Mouse (Mus musculus) spleen, adult 18-20 months (tissue): ENCODE results near the gene Dop1b.
"Not testable (repeated sequence)": the region's sequence is repeated elsewhere in the genome, so short reads cannot be mapped to it uniquely, and the experiment has no call there.

Experiments
- DNase-seq, 2 experiments: peaks; one replicate each; pipeline ENCODE4 v3.0.0; 2022; ENCODE audit warnings: mixed read lengths in 2 of 2

Dop1b gene

DNA sequence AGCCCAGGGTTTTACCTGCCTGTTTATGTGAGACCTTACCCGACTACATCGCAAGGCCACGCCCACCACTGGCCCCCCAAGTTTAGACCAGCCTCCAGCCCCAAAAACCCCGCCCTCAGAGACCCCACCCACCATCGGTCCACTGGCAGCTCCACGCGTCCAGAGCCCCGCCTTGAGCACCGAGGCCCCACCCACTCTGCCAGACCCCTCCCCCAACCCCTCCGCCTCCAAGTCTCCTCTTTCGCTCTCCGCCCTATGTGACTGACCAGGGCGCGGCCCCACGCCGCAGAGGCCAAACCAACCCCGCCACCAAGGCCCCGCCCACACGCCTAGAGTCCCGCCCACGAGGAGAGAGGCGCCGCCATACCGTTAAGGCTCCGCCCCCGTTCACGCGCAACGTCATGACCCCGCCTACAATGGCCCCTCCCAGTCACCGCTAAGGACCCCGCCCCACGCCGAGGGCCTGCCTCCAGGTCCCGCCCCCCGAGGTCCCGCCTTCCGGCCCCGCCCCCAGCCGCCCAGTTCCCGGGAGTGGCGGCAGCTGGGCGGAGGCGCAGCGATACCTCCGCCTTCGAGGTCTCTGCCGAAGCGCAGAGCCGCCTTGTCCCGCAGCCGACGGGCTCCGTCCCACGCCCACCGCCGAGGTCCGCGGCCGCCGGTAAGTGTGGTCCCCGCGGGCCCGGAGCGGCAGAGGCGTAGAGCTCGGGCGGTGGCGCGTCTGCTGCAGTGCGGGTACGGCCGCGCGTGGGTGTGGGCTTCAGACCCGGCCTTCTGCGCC is at the start of gene Dop1b:
Gene Dop1b (plus strand): TSS at position 494 of the 778 bp plus-strand sequence.
- peak; percentile 98 to 100 for DNase-seq

DNA sequence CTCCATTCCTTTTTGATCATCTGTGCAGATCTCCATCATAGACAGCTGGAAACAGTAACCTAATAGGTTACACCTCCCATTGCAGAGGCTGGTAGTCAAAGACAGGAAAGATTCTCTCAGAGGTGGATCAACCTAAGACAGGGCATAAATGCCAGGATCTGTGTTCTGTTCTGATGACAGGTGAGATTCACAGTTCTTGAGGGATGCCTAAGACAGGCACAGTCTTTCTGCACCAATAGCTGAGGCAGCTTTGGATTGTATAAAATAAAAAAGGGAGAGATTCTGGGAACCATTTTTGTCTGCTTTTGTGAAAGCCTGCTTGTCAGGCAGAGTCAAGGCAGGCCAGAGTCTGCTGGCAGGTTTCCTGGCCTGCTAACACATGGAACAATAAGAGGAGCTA is 43.7 kb upstream of the Dop1b start:
- DNase-seq: no peak

DNA sequence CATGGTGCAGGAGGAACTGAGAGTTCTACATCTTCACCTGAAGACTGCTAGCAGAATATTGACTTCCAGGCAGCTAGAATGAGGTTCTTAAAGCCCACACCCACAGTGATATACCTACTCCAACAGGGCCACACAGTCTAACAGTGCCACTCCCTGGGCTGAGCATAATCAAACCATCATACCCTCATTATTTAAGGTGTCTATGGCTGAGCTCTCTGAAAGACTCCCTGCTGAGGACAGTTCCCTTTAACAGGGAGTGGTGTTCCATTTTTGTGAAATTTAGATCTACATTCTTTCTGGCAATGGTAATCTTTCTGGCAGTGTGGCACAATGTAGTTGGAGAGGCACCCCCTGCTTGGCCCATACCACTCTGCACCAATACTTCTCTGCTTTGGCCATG is 42.2 kb upstream of the Dop1b start:
- no peak for DNase-seq

DNA sequence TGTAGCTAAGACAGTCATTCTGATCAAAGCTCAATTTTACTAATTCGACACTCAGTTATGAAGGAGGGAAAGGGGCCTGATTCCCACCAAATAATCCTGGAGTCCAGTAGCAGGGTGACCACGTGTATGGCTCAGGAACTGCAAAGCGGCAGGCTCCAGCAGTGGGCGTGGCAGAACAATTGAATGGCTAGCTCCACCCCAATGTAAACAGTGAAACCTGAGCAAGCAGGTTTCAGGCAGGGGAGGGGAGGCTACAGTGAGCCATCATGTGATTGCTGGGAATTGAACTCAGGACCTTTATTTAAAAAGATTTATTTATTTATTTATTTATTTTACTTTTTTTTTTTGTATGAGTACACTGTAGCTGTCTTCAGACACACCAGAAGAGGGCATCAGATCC is 41.2 kb upstream of the Dop1b start:
- DNase-seq: not testable (repeated sequence)

DNA sequence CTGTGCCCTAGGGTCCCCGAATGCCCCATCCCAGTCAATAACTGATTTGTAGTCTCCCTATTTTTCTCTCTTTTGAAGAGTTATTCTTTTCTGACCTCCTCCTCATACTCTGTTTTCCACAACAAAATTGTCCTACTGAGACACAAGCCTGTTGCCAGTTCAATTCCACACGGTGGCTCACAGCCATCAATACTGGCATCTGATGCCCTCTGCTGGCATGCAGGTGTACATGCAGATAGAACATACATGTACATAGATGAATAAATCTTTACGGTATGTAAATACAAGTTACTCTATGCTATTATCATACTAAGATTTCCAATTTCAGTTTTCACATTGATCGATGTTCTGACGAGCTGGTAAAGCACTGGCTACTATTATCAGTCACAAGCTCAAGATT is 40.6 kb upstream of the Dop1b start:
- DNase-seq: no peak

DNA sequence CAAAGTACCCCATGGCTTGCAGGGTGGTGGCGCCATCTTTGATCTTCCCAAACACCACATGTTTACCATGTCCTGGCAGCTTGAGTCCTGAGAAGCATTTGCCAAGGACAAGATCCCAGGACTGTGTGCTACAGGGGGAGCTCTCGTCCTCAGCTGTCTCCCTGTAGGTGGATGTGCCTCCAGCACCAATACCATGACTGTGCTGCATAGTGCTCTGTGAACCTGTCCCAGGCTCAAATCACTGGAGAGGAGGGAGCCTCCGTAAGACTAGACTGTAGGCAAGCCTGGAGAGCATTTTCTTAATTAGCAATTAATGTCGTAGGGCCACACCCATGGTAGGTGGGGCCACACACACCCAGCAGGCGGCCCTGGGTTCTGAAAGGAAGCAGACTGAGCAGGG is 35.3 kb upstream of the Dop1b start:
- no peak for DNase-seq

DNA sequence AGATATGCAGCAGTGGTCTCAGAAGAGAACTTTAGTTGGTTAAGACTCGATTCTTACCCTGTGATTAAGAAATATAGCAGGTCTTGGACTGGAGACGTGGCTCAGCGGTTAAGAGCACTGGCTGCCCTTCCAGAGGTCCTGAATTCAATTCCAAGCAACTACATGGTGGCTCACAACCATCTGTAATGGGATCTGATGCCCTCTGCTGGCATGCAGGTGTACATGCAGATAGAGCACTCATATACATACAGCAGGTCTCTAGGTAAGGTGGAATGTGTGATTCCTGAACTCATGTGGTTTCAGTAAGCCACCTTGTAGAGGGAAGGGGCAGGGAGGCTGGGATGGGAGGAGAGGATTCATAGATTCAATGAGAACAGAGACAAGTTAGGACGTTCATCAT is 33.5 kb upstream of the Dop1b start:
- no peak for DNase-seq

DNA sequence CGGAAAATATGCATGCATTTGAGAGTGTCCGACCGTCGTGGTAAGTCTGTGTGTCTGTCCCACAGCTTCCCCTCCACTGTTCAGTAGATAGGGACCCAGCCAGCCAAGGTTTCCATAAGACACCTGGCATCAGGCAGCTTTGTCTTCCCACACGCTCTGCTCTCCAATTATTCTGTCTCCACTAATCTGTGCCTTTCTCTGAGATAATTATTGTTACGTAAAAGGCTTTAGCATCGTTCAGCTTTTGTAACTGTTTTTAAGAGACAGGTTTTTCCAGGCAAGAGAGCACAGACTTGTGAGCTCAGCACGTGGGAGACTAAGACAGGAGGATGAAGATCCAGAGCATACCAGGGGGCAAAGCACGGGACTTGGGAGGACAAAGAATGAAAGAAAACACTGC is 32.5 kb upstream of the Dop1b start:
- no peak for DNase-seq

DNA sequence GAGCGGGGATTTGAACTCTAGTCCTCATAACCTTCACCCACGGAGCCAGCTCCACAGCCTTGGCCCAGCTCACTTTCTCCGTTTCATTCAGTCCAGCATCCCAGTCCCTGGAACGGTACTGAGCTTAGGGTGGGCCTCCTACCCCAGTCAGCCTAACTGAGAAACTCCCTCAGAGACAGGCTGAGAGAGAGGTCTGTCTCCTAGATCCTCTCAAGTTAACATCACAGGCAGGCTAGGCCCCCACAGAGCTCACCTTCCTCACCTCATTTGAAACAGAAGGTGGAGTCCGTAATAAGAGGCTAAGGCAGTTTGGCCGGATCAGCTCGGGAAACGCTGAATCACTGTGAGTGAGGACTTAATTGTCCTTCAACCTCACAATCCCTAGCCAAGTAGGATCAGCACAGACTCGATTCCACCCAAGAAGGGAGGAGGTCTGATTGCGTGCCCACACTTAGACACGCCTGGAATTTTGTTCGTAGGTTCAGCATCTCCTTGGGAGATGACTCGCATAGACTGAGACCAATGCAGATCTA is 29.5 kb upstream of the Dop1b start:
- no peak for DNase-seq

DNA sequence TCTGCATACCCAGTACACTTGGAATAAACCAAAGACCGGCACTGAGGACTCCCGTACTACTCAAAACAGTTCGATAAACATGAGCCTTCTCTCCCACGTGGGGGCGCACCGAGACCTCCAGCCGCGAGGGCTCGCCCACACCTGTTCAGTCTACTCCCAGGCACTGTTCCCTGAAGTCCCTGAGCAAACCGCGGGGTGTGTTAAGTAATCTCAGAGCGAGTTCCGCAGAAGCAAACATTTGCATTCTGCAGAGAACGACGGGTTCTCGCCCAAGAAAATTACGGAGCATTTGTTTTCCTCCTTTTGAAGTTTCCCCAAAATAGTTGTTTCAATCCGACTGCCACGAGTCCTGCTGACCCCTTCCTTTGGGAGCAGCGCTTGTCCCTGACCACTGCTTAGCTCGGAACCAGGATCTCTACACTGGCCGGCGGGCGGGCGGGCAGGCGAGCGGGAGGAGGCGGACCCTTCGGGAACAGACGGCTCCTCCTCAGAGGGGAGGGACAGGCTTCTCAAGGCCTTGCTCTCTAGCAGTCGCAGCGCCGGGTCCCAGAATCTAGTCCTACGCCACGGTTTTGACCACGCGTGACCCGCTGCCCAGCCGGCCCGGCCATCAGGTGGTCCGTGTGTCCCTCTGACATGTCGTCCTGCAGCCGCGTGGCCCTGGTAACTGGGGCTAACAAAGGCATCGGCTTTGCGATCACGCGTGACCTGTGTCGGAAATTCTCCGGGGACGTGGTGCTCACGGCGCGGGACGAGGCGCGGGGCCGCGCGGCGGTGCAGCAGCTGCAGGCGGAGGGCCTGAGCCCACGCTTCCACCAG is 28.8 kb upstream of the Dop1b start, which contains the start of gene Cbr3:
Gene Cbr3 (plus strand): TSS at position 527 of the 819 bp plus-strand sequence.
- DNase-seq: peak; percentile 59 to 80

DNA sequence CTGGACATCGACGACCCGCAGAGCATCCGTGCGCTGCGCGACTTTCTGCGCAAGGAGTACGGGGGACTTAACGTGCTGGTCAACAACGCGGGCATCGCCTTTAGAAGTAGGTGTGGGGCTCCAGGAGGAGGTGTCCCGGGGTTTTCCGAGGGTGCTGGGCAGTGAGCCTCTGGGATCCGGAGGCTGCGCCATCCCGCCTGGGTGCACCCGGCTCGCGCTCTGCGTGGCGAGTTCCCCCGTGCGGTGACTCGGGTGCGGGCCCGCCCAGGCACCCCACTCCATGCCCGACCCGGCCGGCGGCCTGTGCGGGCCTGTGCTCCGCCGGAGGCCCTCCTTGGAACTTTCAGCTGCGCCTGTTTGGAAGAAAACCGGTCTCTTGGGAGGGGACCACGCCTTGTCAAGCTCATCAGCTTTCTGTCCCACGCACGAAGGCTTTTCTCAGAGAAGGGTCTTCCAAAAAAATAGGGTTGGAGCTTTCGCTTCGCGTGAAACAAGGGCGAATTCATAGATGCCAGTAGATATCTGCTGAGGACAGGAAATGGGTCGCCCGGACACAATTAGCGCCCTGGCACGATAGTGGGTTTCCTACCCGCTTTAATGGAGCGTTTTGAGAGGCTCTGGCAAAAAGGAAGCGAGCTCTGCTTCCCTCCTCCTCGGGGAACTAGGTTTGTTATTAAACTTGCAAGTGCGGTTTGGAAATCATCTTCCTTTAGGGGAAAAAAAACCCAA is 28.0 kb upstream of the Dop1b start:
- DNase-seq: peak in 1 of 2 experiments; percentile 26

DNA sequence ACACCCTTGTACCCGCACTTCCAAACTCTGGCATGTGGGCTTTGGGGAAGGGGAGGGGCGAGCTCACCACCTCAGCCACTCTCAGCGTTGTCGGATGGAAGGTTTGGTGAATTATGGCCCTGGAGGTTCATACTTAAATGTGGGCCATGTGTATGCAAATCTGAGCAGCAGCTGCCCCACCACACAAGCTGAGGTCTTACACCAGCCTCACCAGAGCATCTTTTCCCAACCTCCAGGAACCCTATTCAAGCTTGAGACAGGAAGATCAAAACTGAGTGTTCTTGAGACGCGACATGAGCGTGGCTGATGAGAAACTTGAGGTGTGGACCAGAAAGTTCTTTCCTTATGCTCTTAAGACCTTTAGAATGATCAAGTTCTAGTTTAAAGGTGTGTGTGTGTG is 27.3 kb upstream of the Dop1b start:
- DNase-seq: no peak

DNA sequence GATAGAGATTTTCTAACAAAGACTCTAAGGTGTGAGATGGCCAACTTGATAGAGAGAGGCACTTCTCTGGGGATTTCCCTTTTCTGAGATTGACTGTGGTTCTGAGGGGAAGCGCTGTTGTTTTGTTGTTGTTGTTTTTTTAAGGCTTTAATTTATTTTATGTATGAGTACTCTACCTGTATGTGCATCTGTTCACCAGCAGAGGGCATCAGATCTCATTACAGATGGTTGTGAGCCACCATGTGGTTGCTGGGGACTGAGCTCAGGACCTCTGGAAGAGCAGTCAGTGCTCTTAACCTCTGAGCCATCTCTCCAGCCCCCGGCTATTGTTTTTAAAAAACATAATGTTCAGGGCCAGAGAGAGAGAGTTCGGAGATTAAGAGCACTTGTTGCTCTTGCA is 25.9 kb upstream of the Dop1b start:
- not testable (repeated sequence) for DNase-seq

DNA sequence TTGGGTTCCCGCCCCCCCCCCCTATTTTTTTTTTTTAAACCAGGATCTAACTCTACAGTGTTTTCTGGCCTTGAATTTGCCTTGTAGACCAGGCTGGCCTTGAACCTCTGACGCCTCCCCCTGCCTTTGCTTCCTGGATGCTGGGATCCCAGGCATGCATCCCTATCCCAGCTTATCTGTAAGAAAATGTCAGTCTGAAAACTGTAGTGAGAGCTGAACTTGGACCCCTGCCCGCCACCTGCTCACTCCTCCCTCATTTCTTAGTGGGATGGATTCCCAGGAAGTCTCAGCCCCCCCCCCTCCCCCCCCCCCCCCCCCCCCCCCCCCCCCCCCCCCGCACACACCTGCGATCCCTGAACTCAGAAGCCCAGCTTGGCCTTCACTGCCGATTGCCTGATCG is 25.3 kb upstream of the Dop1b start:
- no peak for DNase-seq

DNA sequence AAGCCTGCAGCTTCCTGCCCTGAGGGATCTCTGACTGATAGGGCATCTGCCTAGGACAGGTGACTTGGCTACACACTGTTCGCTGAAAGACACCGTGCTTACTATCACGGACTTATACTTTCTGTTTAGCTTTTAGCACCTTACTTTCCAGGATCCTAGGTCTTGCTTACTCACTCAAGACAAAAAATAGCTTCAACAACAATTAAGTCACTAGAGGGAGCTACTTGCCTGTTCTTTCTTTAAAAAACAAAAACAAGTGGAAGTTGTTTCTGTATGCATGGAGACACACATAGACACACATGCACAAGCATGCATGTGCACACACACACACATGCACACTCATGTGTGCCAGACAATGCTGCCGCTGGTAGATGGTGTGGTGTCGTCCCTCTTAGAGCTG is 24.8 kb upstream of the Dop1b start:
- no peak for DNase-seq

DNA sequence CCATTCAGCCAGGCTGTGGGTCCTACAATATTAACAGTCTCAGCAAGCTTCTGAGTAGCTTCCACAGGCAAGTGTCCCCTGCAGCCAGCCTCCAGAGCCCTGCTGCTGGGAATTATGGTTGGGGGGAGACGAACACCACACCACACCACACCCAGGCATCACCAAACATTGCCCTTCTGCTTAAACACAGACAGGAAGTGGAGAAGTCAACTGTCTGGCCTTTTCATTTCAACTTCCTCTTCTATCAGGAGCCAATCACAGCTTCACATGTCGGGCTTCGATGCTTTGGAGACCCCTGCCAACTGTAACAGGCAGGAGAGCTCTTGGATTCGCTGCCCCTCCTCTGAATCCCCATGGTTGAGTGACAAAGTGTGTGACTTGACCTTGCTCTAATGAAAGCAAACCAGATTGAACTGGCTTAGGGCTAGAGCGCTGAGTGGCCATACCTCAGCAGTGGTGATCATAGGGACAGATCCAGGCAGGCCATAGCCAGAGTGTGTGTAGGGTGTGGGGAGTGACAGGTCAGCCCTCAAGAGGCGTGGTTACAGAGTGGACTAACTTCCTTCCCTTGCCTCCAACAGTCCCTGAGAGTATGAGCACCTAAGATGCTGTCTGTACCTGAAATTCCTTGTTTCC is 20.4 kb upstream of the Dop1b start:
- no peak for DNase-seq

DNA sequence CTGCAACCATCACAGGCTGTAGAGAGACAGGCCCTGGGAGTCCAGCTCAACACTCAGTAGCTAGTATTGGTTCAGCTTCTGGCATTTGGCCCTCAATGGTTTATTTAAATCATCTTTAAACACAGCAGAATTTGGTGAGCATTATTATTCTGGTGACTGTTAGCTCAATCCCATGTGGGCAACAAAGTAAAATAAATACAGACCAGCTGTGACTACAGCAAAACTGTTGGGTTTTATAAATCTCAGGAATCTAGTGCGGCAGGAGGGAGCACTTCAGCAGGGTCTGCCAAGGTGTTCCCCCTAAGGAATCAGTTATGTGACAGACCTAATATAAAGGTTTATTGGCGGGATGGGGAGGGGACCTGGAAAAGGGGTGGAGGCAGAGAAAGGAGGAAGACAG is 19.0 kb upstream of the Dop1b start:
- no peak for DNase-seq

DNA sequence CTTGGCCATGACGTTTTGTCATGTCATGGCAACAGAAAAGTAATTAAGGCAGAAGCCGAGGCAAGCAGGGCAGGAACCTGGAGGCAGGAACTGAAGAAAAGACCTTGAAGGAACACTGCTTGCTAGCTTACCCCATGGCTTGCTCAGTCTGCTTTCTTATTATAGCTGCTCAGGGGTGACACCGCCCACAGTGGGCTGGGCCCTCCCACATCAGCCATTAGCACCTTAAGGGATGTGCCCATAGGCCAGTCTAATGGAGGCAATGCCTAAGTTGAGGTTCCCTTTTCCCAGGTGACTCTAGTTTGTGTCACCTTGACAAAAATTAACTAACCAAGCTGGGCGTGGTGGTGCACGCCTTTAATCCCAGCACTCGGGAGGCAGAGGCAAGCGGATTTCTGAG is 4.6 kb upstream of the Dop1b start:
- no peak for DNase-seq

DNA sequence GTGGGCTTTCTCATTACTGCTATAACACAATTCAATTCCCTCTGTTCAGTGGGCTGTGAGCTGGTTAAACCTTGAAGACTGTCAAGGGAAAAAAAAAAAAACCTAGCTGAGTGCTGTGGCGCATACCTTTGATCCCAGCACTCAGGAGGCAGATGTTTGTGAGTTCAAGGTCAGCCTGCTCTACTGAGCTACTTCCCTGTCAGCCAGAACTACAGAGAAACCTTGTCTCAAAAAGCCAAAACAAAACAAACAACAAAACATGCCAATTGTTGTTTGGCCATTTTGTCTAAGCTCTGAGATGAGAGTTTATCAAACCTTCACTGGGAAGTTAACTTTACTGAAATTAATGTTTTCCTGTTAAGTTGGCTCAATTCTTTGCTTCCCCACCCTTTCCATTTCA is 2.5 kb upstream of the Dop1b start:
- DNase-seq: no peak

DNA sequence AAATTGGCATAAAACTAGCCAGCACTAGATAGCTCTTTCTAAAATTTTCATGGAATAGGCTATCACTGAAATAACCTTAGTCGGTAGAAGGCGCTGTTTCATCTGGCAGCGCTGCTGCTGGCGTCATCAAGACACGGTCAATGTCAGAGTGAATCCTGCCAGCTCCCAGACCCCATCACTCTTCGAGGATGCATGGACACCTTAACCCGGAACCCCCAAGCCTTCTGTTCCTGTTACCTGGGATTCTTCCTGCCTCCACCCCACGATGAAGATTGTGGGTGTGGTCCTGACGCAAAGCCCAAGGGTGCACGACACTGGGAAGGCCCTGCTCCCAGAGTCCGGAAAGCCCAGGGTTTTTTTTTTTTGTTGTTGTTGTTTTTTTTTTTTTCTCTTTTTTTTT is 780 bp upstream of the Dop1b start:
- peak; percentile 45 to 55 for DNase-seq

DNA sequence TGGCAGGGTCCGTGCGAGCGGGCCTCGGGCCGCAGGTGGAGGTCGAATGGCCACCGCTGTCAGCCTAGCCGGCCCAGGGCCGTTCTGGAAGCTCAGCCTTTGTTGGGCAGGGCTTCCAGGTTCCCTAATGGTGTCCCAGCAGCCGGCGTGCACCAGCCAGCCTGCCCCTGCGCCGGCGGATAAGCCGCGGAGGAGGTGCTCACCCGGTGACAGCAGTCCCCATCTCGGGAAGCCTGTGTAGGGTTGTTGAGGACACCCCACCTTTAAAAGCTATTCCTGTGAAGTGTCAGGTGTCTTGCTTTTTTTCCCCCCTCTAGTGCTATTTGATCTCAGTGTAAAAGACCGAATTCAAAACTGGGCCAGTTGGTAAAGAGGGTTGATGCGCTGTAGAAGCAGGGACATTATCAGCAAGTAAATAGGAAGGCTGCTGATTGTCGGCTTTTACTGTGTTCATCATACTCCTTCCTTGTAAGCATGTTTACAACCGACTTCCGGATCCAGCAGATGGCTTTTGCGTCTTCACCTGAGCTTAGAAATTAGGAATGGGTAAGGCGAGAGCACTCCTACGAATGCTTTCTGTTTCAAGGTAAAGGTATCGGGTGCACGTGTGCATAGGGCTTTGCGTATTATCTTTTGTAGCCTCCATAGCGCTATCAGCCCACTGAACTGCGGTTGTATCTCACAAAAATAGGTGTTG is 633 bp downstream of the Dop1b start:
- DNase-seq: no peak

DNA sequence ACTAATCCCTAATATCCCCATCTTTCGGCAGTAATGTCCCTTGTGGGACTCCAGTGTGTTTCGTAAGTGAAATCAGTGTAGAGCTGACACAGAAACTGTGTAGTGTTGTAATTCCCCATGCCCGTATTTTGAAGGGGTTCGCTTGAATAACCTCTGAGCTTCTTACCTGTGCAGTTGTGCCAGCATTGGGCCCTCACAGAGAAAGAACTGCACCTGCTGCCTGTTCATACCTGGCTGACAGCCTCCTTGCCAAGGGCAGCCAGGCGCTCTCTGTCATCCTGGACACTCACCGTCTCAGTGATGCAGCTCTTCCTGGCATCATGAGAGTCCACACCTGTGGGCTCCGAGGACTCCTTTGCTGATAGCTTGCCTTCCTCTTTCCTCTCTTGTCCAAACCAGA is 1.3 kb downstream of the Dop1b start:
- DNase-seq: no peak
